Mouse (Mus musculus) left cerebral cortex, adult 11 months (tissue): Measurements from ENCODE around the gene Tmod2.
A peak's percentile ranks its signal among the peaks of the same experiment; 100 is the strongest.

ENCODE experiments used
- DNase-seq: peaks from one replicate; pipeline ENCODE4 v3.0.0; 2022; ENCODE audit warnings: low spot score

Tmod2 gene

GRCm38 (mm10) chr9:75600166-75600934 is 10.8 kb downstream of the Tmod2 start:
- DNase-seq: no peak

- peak; percentile 71 for DNase-seq
Measured at GRCm38 (mm10) chr9:75599191-75599841, 11.8 kb downstream of the Tmod2 start.

GRCm38 (mm10) chr9:75597596-75597995 is 13.5 kb downstream of the Tmod2 start:
- peak; percentile 34 for DNase-seq

GRCm38 (mm10) chr9:75597036-75597435 is 14.1 kb downstream of the Tmod2 start:
- no peak for DNase-seq

GRCm38 (mm10) chr9:75593481-75593880 is 17.6 kb downstream of the Tmod2 start:
- DNase-seq: peak; percentile 40

GRCm38 (mm10) chr9:75589850-75590790 is 21.0 kb downstream of the Tmod2 start:
- DNase-seq: no peak

GRCm38 (mm10) chr9:75581694-75582350 is 29.3 kb downstream of the Tmod2 start:
- DNase-seq: no peak

- no peak for DNase-seq
Measured at GRCm38 (mm10) chr9:75579321-75579720, 31.8 kb downstream of the Tmod2 start.

GRCm38 (mm10) chr9:75571036-75571942 is 39.8 kb downstream of the Tmod2 start:
- no peak for DNase-seq

GRCm38 (mm10) chr9:75568399-75568798 is 42.7 kb downstream of the Tmod2 start:
- DNase-seq: no peak

- DNase-seq: no peak
Measured at GRCm38 (mm10) chr9:75564892-75565291, 46.2 kb downstream of the Tmod2 start.

GRCm38 (mm10) chr9:75563622-75564021 is 47.5 kb downstream of the Tmod2 start:
- DNase-seq: no peak

GRCm38 (mm10) chr9:75563176-75563575 is 47.9 kb downstream of the Tmod2 start:
- no peak for DNase-seq

GRCm38 (mm10) chr9:75561040-75561669 is 50.0 kb downstream of the Tmod2 start:
- no peak for DNase-seq

- DNase-seq: no peak
Measured at GRCm38 (mm10) chr9:75560353-75560752, 50.8 kb downstream of the Tmod2 start.

- DNase-seq: peak; percentile 88
Measured at GRCm38 (mm10) chr9:75559512-75560012, 51.6 kb downstream of the Tmod2 start, which contains the start of gene Tmod3. TSS of gene Tmod3 (minus strand) at chr9:75559657.

GRCm38 (mm10) chr9:75558812-75559511 is 52.2 kb downstream of the Tmod2 start:
- no peak for DNase-seq

- no peak for DNase-seq
Measured at GRCm38 (mm10) chr9:75558360-75558759, 52.8 kb downstream of the Tmod2 start.

GRCm38 (mm10) chr9:75553719-75554118 is 57.4 kb downstream of the Tmod2 start:
- no peak for DNase-seq
